Mouse (Mus musculus) midbrain, embryonic 16.5 days (tissue): ENCODE results near the gene Mtx1. TPM values are rescaled to one million over a fixed set of nuclear protein-coding genes. Genes with fewer than 3 reads are reported as not detected.
A peak's percentile ranks its signal among the peaks of the same experiment; 100 is the strongest.

Experiments used
- ATAC-seq: fragments of 200-750 bp; cut with Nextera tagmentation; 2 replicates; pipeline ENCODE4 v1.8.0; 2017; ENCODE audit warnings: moderate TSS enrichment
- H3K27ac ChIP-seq: fragments of 300-500 bp; sonication (generic); 2 replicates; pipeline ENCODE4 v1.5.1; 2014; ENCODE audit warnings: mild to moderate bottlenecking, low read length, mixed read lengths
- H3K27me3 ChIP-seq: fragments of 300-500 bp; sonication (generic); 2 replicates; pipeline ENCODE4 v1.6.1; 2014; ENCODE audit warnings: low read depth, low read length, mixed read lengths; ENCODE audit not compliant: control insufficient read depth, insufficient read depth
- H3K36me3 ChIP-seq: fragments of 300-500 bp; sonication (generic); 2 replicates; pipeline ENCODE4 v1.6.1; 2014; ENCODE audit warnings: mild to moderate bottlenecking, low read length, moderate library complexity, mixed read lengths; ENCODE audit not compliant: control insufficient read depth, insufficient read depth
- H3K4me1 ChIP-seq: fragments of 300-500 bp; sonication (generic); 2 replicates; pipeline ENCODE4 v1.6.1; 2014; ENCODE audit warnings: mild to moderate bottlenecking, low read length, mixed read lengths; ENCODE audit not compliant: control insufficient read depth, insufficient read depth
- H3K4me2 ChIP-seq: fragments of 300-500 bp; sonication (generic); 2 replicates; pipeline ENCODE4 v1.6.1; 2014; ENCODE audit warnings: mild to moderate bottlenecking, low read length, mixed read lengths
- H3K4me3 ChIP-seq: fragments of 300-500 bp; sonication (generic); 2 replicates; pipeline ENCODE4 v1.5.1; 2014; ENCODE audit warnings: low read depth, mild to moderate bottlenecking, low read length, moderate library complexity, mixed read lengths
- H3K9ac ChIP-seq: fragments of 300-500 bp; sonication (generic); 2 replicates; pipeline ENCODE4 v1.6.1; 2014; ENCODE audit warnings: low read depth, low read length, mixed read lengths
- H3K9me3 ChIP-seq: fragments of 300-500 bp; sonication (generic); replicated peaks from 2 replicates; pipeline ENCODE4 v1.6.1; 2014; ENCODE audit warnings: mild to moderate bottlenecking, low read length, mixed read lengths; ENCODE audit not compliant: control insufficient read depth, poor library complexity, severe bottlenecking
- WGBS: fragments of 180-500 bp; shearing (Covaris S2); extraction: QIAGEN DNeasy Blood & Tissue Kit; methylation state at CpG from one replicate; pipeline ENCODE4 v1.1.7; 2014; 5-methylcytosine and 5-hydroxymethylcytosine counted together
- polyA plus RNA-seq: library from polyadenylated mRNA; unstranded; fragments of >200 nt; fragmentation: Nextera tagmentation; extraction: Ambion mirVana; gene quantifications from 2 replicates; pipeline ENCODE4 v1.2.1, GENCODE M21; 2015

Mtx1 gene
- polyA plus RNA-seq, 1 experiment from 2014 or later, result 150 TPM

DNA sequence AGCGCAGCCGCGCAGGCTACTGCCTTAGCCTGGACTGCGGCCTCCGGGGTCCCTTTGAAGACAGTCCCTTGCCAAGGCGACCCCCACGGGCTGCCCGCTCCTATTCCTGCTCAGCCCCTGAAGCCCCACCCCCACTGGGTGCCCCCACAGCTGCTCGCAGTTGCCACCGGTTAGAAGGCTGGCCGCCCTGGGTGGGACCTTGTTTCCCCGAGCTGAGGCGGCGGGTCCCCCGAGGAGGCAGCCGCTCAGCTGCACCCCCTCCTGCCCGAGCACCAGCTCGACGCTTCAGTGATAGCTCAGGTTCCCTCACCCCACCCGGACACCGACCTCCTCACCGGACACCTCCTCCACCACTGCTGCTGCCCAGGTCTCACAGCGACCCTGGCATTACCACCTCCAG is 39.7 kb downstream of the Mtx1 start:
- Histone ChIP-seq H3K4me3 (no peak overlapping the region), H3K36me3 (0 out of 2 replicates have a peak, but pooled peaks cover 3% of the 10 kb centered on the region), H3K9me3 (no peaks in the 10 kb centered on the region), H3K27me3 (no peaks in the 10 kb centered on the region), H3K4me1 (peaks cover 19% of the 10 kb centered on the region), H3K27ac (no peak overlapping the region), H3K9ac (no peak overlapping the region), H3K4me2 (no peak overlapping the region)
- WGBS, result 36% methylated on average over 20 of the region's 23 CpGs
- ATAC-seq, result no peak

DNA sequence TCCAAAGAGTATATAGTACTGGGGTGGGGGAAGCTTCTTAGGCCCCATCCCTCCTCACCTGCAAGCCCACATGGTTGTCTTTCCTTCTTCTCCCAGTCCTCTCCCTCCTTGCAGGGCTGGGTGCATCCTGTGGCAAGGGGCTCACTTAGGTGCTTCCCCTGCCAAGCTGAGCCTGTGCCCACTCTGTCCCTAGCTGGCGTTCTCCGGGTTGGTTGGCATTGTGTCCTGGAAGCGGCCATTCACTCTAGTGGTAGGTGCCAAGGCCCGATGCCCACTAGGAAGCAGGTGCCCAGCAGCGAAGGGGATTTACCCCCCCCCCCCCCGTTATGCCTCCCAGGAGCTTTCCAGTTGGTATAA is 43.0 kb downstream of the Mtx1 start:
- peaks cover 19% of the 10 kb centered on the region for H3K4me1 ChIP-seq
- 74% methylated on average over 6 of the region's 6 CpGs for WGBS
- H3K4me3 ChIP-seq, result peak overlapping the region; percentile 60

DNA sequence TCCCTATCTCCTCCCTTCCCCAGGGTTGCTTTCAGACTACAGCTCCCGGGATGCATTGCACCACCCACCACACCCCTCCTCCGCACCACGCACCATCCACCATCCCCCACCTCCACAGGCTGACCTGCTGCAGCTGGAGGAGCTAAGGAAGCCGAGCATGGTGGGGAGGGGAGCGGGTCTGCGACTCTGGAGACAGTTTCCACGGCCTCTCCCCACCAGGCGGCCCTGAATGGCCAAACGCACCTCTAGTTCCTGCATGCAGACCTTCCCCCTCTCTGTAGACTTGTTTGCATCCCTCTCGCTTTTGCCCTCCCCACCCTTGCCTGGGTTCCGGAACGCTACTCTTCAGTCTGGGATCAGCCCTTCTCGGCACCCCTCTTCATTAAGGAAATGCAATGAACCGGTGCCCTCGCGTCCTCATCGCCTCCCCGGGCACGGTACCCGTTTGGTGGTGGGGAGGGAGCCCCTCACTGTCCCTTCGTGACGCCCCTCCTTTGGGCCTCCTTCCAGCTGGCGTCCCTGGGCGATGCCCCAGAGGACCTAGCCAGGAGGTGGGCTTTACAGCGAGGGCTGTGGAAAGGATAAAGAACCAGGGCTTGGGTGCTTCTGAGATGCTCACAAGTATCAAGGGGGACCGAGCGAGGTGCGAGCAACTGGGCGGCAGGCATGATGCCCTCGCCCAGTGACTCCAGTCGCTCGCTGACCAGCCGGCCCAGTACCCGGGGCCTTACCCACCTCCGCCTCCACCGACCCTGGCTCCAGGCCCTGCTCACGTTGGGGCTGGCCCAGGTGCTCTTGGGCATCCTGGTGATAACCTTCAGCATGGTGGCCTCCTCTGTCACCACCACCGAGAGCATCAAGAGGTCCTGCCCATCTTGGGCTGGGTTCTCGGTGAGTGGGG is 43.6 kb downstream of the Mtx1 start, which contains the start of gene Fam189b:
Gene Fam189b, plus strand, starts transcription at position 86 of the 901 bp plus-strand sequence.
- H3K4me2 ChIP-seq, result peak within 1 kb of the TSS; percentile 90
- no peaks in the 10 kb centered on the region for H3K9me3 ChIP-seq
- peak within 1 kb of the TSS; percentile 92 for H3K27ac ChIP-seq
- peak; percentile 95 for ATAC-seq
- WGBS, result 4% methylated on average over 39 of the region's 39 CpGs
- no peaks in the 10 kb centered on the region for H3K27me3 ChIP-seq
- H3K4me3 ChIP-seq, result peak within 1 kb of the TSS; percentile 60
- peaks cover 14% of the 10 kb centered on the region; the same call in 1 of the 2 replicates for H3K36me3 ChIP-seq
- peak within 1 kb of the TSS; percentile 87 for H3K9ac ChIP-seq
- H3K4me1 ChIP-seq, result peaks cover 25% of the 10 kb centered on the region

More for the DNA sequence above, 43.0 kb downstream of the Mtx1 start:
- Histone ChIP-seq H3K27ac (peak overlapping the region; percentile 92), H3K27me3 (no peaks in the 10 kb centered on the region), H3K9me3 (no peaks in the 10 kb centered on the region), H3K9ac (peak overlapping the region; percentile 87), H3K36me3 (peaks cover 14% of the 10 kb centered on the region; the same call in 1 of the 2 replicates), H3K4me2 (peak overlapping the region; percentile 90)
- no peak for ATAC-seq

DNA sequence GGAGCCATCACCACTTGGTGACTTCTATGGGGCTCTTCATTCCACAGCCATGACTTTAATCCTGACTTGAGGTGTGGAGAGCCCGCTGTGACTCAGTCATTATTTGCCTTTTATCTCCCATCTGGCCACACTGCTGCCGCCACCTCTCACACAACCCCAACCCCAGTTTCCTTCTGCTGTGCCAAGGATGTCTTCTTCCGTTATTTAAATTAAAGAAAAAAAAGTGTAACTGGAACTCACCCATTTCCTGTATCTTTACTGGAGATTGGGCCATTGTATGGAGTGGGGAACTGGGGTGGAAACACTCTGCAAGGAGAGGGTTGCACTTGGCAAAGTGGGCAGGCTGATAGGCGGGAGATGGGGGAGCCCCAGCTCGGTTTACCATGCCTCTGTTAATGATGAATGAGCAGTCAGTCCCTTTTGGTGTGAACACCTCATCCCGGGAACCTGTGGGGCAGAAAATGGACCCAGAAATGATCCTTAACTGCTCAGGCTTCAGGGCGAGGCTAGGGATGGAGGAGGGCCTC is 44.3 kb downstream of the Mtx1 start:
- no peak overlapping the region; the same call in 1 of the 2 replicates for H3K9ac ChIP-seq

DNA sequence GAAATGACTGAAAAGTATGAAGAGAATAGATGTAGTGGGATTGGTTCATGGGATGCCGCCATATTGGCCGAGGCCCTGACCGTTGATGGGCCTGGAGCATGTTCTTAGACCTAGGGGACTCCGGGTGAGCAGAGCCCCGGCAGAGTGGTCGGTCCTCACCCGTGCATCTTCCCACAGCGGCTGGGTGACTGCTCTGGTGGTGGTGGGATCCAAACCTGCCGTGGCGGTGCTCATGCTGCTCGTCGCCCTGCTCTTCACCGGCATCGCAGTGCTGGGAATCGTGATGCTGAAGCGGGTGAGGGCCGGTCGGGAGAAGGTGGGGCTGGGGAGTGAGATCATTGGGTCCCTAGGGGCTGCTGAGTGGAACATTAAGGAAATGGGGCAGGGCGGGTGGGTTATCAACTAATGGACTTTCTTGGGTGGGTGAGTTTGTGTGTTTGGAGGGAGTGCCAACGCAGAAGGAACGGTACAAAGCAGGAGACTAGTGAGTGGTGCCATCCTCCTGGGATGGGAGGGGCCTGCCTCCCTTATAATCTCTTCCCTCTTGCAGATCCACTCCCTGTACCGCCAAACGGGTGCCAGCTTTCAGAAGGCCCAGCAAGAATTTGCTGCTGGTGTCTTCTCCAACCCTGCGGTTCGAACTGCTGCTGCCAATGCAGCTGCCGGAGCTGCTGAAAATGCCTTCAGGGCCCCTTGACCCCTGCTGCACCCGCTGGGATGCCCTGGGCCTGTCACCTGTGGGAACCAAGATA is 45.0 kb downstream of the Mtx1 start:
- Histone ChIP-seq H3K4me2 (no peak overlapping the region), H3K9ac (no peak overlapping the region), H3K9me3 (no peaks in the 10 kb centered on the region), H3K4me1 (peaks cover 29% of the 10 kb centered on the region), H3K36me3 (peaks cover 11% of the 10 kb centered on the region; the same call in 1 of the 2 replicates), H3K4me3 (no peak overlapping the region), H3K27ac (no peak overlapping the region), H3K27me3 (no peaks in the 10 kb centered on the region)
- no peak for ATAC-seq
- 96% methylated on average over 27 of the region's 27 CpGs for WGBS

More for the DNA sequence above, 44.3 kb downstream of the Mtx1 start:
- H3K27ac ChIP-seq, result peak overlapping the region; percentile 92
- H3K36me3 ChIP-seq, result peaks cover 14% of the 10 kb centered on the region; the same call in 1 of the 2 replicates
- H3K27me3 ChIP-seq, result no peaks in the 10 kb centered on the region
- peak overlapping the region; percentile 60 for H3K4me3 ChIP-seq
- H3K4me1 ChIP-seq, result peaks cover 29% of the 10 kb centered on the region
- ATAC-seq, result no peak
- 48% methylated on average over 7 of the region's 7 CpGs for WGBS
- H3K4me2 ChIP-seq, result peak overlapping the region; percentile 90
- H3K9me3 ChIP-seq, result no peaks in the 10 kb centered on the region

GRCm38 (mm10) chr3:89179056-89179455 is 47.8 kb downstream of the Mtx1 start:
- 93% methylated on average over 11 of the region's 11 CpGs for WGBS
- H3K27ac ChIP-seq, result no peak overlapping the region
- H3K4me2 ChIP-seq, result no peak overlapping the region
- H3K4me1 ChIP-seq, result peaks cover 16% of the 10 kb centered on the region
- H3K36me3 ChIP-seq, result peaks cover 31% of the 10 kb centered on the region
- no peak for ATAC-seq
- H3K9ac ChIP-seq, result no peak overlapping the region
- no peaks in the 10 kb centered on the region for H3K27me3 ChIP-seq
- H3K4me3 ChIP-seq, result no peak overlapping the region
- H3K9me3 ChIP-seq, result no peaks in the 10 kb centered on the region

GRCm38 (mm10) chr3:89178107-89178385 is 48.8 kb downstream of the Mtx1 start:
- Histone ChIP-seq H3K27ac (peak overlapping the region; percentile 79), H3K4me1 (peaks cover 10% of the 10 kb centered on the region), H3K9ac (peak overlapping the region; percentile 61), H3K27me3 (no peaks in the 10 kb centered on the region), H3K4me2 (peak overlapping the region; percentile 93), H3K36me3 (peaks cover 36% of the 10 kb centered on the region), H3K4me3 (peak overlapping the region; percentile 76), H3K9me3 (no peaks in the 10 kb centered on the region)
- ATAC-seq, result no peak
- 11% methylated on average over 6 of the region's 6 CpGs for WGBS

DNA sequence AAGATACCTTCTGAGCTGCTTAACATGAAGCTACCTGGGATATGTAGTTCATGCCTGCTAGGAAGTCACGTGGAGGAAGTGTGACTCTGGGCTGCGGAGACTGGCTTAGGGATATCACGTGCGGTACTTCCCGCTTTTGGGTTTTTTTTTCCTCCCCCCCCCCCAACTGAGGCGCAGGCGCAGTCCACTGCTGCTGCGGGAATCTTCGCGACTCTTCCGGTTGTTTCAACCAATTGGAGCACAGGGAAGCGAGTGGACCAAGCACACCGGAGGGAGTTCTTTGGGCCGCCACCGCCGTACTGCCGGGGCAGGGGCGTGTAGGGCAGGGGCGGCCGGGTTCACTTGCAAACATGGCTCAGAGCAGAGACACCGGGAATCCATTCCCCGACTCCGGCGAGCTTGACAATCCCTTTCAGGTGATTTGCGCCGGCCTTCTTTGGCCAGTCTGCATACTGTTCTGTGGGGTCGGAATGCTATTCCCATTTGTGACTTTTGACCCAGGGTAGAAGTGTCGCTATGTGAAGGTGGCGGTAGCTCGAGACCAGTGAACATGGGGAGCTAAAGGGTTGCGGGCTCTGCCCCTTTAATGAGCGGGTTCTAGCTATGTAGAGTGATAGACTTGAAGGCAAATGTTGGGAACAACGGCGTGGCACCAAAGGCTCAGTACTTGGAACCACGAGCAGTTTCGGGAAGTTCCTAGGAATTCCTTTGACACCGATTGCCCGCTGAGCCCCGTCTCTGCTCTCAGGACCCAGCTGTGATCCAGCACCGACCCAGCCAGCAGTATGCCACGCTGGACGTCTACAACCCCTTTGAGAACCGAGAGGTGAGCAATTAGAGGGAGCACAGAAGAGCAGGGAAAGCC is 49.4 kb downstream of the Mtx1 start, which contains the start of gene Scamp3:
Gene Scamp3, plus strand, starts transcription at position 232 of the 865 bp plus-strand sequence.
- H3K36me3 ChIP-seq, result peaks cover 37% of the 10 kb centered on the region
- H3K27me3 ChIP-seq, result no peaks in the 10 kb centered on the region
- peak; percentile 97 for ATAC-seq
- H3K4me1 ChIP-seq, result peaks cover 10% of the 10 kb centered on the region
- WGBS, result under 1% methylated on average over 43 of the region's 43 CpGs
- H3K9ac ChIP-seq, result peak within 1 kb of the TSS; percentile 61
- no peaks in the 10 kb centered on the region for H3K9me3 ChIP-seq
- peak within 1 kb of the TSS; percentile 79 for H3K27ac ChIP-seq
- H3K4me2 ChIP-seq, result peak within 1 kb of the TSS; percentile 93
- H3K4me3 ChIP-seq, result peak within 1 kb of the TSS; percentile 76
